Mouse (Mus musculus) limb, embryonic 10.5 days (tissue): ENCODE measurements at regions not wholly inside any gene's neighbourhood (a gene's known extent, or its start where the extent isn't known, plus 50 kb on each side); places are given as distances from the start of the nearest gene placed in this dataset.

ENCODE experiments used
- DNase-seq: peaks from one replicate; pipeline ENCODE4 v3.0.0-alpha.2; 2017; ENCODE audit warnings: low spot score
- H3K27ac ChIP-seq: fragments of 300-500 bp; sonication (generic); 2 replicates; pipeline ENCODE4 v1.5.1; 2016; ENCODE audit warnings: mild to moderate bottlenecking
- H3K27me3 ChIP-seq: fragments of 300-500 bp; sonication (generic); 2 replicates; pipeline ENCODE4 v1.6.1; 2016; ENCODE audit warnings: low read depth, mild to moderate bottlenecking; ENCODE audit not compliant: poor library complexity, severe bottlenecking
- H3K36me3 ChIP-seq: fragments of 300-500 bp; sonication (generic); 2 replicates; pipeline ENCODE4 v1.6.1; 2016; ENCODE audit warnings: mild to moderate bottlenecking, moderate library complexity
- H3K4me1 ChIP-seq: fragments of 300-500 bp; sonication (generic); 2 replicates; pipeline ENCODE4 v1.6.1; 2016
- H3K4me3 ChIP-seq: fragments of 300-500 bp; sonication (generic); 2 replicates; pipeline ENCODE4 v1.5.1; 2016; ENCODE audit warnings: mild to moderate bottlenecking, moderate library complexity
- H3K9me3 ChIP-seq: fragments of 300-500 bp; sonication (generic); replicated peaks from 2 replicates; pipeline ENCODE4 v1.6.1; 2016; ENCODE audit warnings: mild to moderate bottlenecking
- WGBS: fragments of 180-500 bp; shearing (Covaris S2); methylation state at CpG from one replicate; pipeline ENCODE4 v1.1.7; 2016; 5-methylcytosine and 5-hydroxymethylcytosine counted together

GRCm38 (mm10) chr16:29814655-29815054, 235.5 kb downstream of the Opa1 start:
- no peaks in the 10 kb centered on the region for H3K9me3 ChIP-seq
- 76% methylated on average over 2 of the region's 2 CpGs for WGBS
- no peaks in the 10 kb centered on the region for H3K36me3 ChIP-seq
- peaks cover 47% of the 10 kb centered on the region for H3K4me1 ChIP-seq
- no peak overlapping the region for H3K4me3 ChIP-seq
- DNase-seq: no peak
- peak overlapping the region; percentile 97 for H3K27ac ChIP-seq
- peaks cover 42% of the 10 kb centered on the region for H3K27me3 ChIP-seq

GRCm38 (mm10) chr16:29815200-29815599, 236.1 kb downstream of the Opa1 start:
- peaks cover 50% of the 10 kb centered on the region for H3K4me1 ChIP-seq
- no peaks in the 10 kb centered on the region for H3K9me3 ChIP-seq
- no peaks in the 10 kb centered on the region for H3K36me3 ChIP-seq
- WGBS: 89% methylated on average over 2 of the region's 2 CpGs
- H3K27me3 ChIP-seq: peaks cover 40% of the 10 kb centered on the region
- no peak for DNase-seq
- peak overlapping the region; percentile 97; the same call in 1 of the 2 replicates for H3K27ac ChIP-seq
- H3K4me3 ChIP-seq: no peak overlapping the region

GRCm38 (mm10) chr16:29815632-29816337, 236.7 kb downstream of the Opa1 start:
- Histone ChIP-seq H3K27ac (no peak overlapping the region), H3K9me3 (no peaks in the 10 kb centered on the region), H3K4me1 (peaks cover 56% of the 10 kb centered on the region), H3K4me3 (no peak overlapping the region), H3K27me3 (peaks cover 34% of the 10 kb centered on the region), H3K36me3 (no peaks in the 10 kb centered on the region)
- DNase-seq: no peak
- 86% methylated on average over 10 of the region's 10 CpGs for WGBS

GRCm38 (mm10) chr16:29816681-29817369, 237.7 kb downstream of the Opa1 start:
- DNase-seq: no peak
- no peaks in the 10 kb centered on the region for H3K36me3 ChIP-seq
- 0 out of 2 replicates have a peak overlapping the region, but pooled peaks have one; percentile 21 for H3K27ac ChIP-seq
- H3K27me3 ChIP-seq: peaks cover 28% of the 10 kb centered on the region
- H3K4me1 ChIP-seq: peaks cover 66% of the 10 kb centered on the region
- 63% methylated on average over 10 of the region's 10 CpGs for WGBS
- H3K9me3 ChIP-seq: no peaks in the 10 kb centered on the region
- no peak overlapping the region for H3K4me3 ChIP-seq

GRCm38 (mm10) chr16:29818807-29819440, 239.8 kb downstream of the Opa1 start:
- Histone ChIP-seq H3K4me1 (peaks cover 69% of the 10 kb centered on the region), H3K27ac (no peak overlapping the region), H3K27me3 (peaks cover 24% of the 10 kb centered on the region), H3K4me3 (no peak overlapping the region), H3K9me3 (no peaks in the 10 kb centered on the region), H3K36me3 (no peaks in the 10 kb centered on the region)
- WGBS: 77% methylated on average over 7 of the region's 7 CpGs
- no peak for DNase-seq

- Histone ChIP-seq H3K4me3 (no peak overlapping the region), H3K27me3 (peaks cover 17% of the 10 kb centered on the region; the same call in 1 of the 2 replicates), H3K9me3 (no peaks in the 10 kb centered on the region), H3K36me3 (no peaks in the 10 kb centered on the region), H3K27ac (peak overlapping the region; percentile 14; the same call in 1 of the 2 replicates), H3K4me1 (peaks cover 51% of the 10 kb centered on the region)
- no peak for DNase-seq
- WGBS: 65% methylated on average over 9 of the region's 9 CpGs
These were observed 241.6 kb downstream of the Opa1 start for GRCm38 (mm10) chr16:29820704-29821103.

DNA sequence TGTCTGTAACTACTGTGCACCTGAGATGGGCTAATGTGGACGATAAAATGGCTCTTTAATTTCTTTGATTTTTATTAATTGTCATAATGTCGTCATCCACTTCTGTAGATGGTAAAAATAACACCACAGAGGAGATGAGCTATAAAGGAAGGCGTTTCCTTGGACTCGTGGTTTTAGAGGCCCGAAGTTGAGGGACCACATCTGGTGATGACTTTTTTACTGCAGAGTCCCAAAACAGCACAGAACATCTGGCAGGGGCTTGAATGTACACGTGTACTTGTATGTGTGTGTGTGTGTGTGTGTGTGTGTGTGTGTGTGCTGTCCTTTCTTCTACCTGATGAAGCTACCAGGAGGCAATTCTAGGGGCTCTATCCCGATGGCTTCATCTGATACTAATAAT, 242.1 kb upstream of the Hes1 start:
- peak overlapping the region; percentile 38; the same call in 1 of the 2 replicates for H3K27ac ChIP-seq
- H3K36me3 ChIP-seq: no peaks in the 10 kb centered on the region
- 50% methylated on average over 7 of the region's 7 CpGs for WGBS
- H3K4me1 ChIP-seq: peaks cover 43% of the 10 kb centered on the region
- no peak overlapping the region for H3K4me3 ChIP-seq
- H3K9me3 ChIP-seq: no peaks in the 10 kb centered on the region
- DNase-seq: no peak
- H3K27me3 ChIP-seq: 0 out of 2 replicates have a peak, but pooled peaks cover 5% of the 10 kb centered on the region

- H3K9me3 ChIP-seq: no peaks in the 10 kb centered on the region
- DNase-seq: no peak
- no peaks in the 10 kb centered on the region for H3K27me3 ChIP-seq
- H3K4me1 ChIP-seq: peaks cover 38% of the 10 kb centered on the region
- 70% methylated on average over 8 of the region's 8 CpGs for WGBS
- no peak overlapping the region for H3K4me3 ChIP-seq
- H3K27ac ChIP-seq: 0 out of 2 replicates have a peak overlapping the region, but pooled peaks have one; percentile 38
- H3K36me3 ChIP-seq: no peaks in the 10 kb centered on the region
These were observed 241.3 kb upstream of the Hes1 start for GRCm38 (mm10) chr16:29822843-29823401.

DNA sequence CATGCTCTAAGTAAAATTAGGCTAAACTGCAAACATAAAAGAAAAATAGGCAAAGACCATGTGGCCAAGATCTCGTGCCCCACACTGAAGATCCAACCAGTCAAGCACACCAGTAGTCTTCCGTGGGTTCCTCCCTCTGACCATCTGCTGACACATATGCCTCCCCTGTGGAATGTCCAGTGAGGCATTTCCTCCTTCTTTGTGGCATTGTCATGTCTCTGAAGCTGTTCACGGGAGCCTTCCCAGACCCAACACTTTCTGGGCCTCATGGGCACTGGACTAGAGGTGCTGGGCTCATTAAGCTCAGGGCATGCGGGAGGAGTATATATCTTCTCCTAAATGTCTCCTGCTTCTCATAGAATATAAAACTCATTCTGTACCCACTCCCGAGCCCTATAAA, 237.3 kb upstream of the Hes1 start:
- no peak for DNase-seq
- Histone ChIP-seq H3K27ac (no peak overlapping the region), H3K9me3 (no peaks in the 10 kb centered on the region), H3K4me1 (peaks cover 32% of the 10 kb centered on the region), H3K4me3 (no peak overlapping the region), H3K27me3 (no peaks in the 10 kb centered on the region), H3K36me3 (no peaks in the 10 kb centered on the region)
- 87% methylated on average over 5 of the region's 5 CpGs for WGBS

GRCm38 (mm10) chr16:29827776-29828175, 236.4 kb upstream of the Hes1 start:
- Histone ChIP-seq H3K27me3 (no peaks in the 10 kb centered on the region), H3K4me1 (peaks cover 25% of the 10 kb centered on the region), H3K36me3 (no peaks in the 10 kb centered on the region), H3K27ac (no peak overlapping the region), H3K9me3 (no peaks in the 10 kb centered on the region), H3K4me3 (no peak overlapping the region)
- DNase-seq: no peak
- 98% methylated on average over 1 of the region's 1 CpGs for WGBS

DNA sequence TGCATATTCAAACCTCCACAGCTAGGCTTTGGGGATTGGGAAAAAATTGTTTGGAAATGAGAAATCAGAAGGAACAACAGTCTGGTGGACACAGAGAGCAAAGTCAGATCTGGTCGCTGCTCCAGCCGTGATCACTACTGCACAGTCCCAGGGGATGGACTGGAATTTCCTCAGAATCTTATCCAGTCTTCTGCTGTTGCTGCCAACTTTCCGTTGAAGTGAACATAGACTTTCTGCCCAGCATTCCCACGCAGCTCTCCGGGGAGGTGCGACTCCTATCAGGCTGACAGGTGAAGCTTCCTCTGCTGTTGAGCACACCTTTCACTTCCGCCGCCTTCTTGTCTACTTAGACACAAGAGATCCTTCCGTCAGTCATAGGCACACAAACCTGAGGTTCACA, 234.7 kb upstream of the Hes1 start:
- H3K9me3 ChIP-seq: no peaks in the 10 kb centered on the region
- H3K27ac ChIP-seq: no peak overlapping the region; the same call in 1 of the 2 replicates
- H3K27me3 ChIP-seq: no peaks in the 10 kb centered on the region
- 94% methylated on average over 9 of the region's 9 CpGs for WGBS
- H3K4me3 ChIP-seq: no peak overlapping the region
- peaks cover 33% of the 10 kb centered on the region for H3K4me1 ChIP-seq
- H3K36me3 ChIP-seq: no peaks in the 10 kb centered on the region
- no peak for DNase-seq

DNA sequence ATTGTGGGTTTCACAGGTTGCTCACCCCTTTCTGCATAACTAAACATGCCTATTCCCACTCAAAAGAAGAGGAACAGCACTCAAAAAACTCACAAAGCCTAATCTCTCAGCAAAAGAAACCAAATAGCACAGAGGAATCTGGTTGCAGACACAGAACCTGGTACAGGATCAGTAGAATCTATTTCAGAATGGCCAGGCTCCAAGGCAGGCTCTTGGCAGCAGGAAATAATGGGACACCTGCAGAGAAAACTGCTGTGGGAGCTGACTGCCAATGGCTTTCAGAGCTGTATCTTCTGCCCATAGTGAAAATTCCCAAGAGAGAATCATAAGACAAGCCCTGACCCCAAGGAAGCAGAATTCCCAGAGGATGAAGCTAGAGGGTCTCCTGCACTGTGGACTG, 234.1 kb upstream of the Hes1 start:
- peaks cover 33% of the 10 kb centered on the region for H3K4me1 ChIP-seq
- H3K9me3 ChIP-seq: no peaks in the 10 kb centered on the region
- DNase-seq: no peak
- H3K27ac ChIP-seq: peak overlapping the region; percentile 12; the same call in 1 of the 2 replicates
- no peaks in the 10 kb centered on the region for H3K36me3 ChIP-seq
- no peaks in the 10 kb centered on the region for H3K27me3 ChIP-seq
- no peak overlapping the region for H3K4me3 ChIP-seq

DNA sequence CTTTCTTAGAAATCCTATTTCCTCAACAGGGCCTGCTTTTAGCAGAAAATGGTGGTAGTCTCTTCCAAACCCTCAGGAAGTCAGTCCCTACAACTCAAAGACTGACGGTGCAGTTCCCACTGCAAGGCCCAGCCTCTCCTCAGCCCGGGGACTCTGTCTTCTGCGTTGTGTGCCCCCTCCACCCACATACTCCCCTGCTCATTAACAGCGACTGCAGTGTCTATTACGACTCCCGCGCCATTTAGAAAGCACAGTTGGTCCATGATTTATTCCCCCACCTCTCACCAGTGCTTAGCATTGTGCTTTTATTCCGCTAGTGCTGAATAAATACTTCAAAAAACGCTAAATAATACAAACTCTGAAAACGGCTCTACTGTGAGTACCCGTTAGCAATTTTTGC, 230.9 kb upstream of the Hes1 start:
- Histone ChIP-seq H3K4me3 (no peak overlapping the region), H3K9me3 (no peaks in the 10 kb centered on the region), H3K27me3 (no peaks in the 10 kb centered on the region), H3K36me3 (no peaks in the 10 kb centered on the region), H3K27ac (no peak overlapping the region), H3K4me1 (peaks cover 53% of the 10 kb centered on the region)
- DNase-seq: no peak
- 56% methylated on average over 11 of the region's 11 CpGs for WGBS
